Mouse (Mus musculus) adrenal gland, postnatal 4 days (tissue): ENCODE measurements around the gene Nxph1. TPM values are rescaled to one million over a fixed set of nuclear protein-coding genes. Genes with fewer than 3 reads are reported as not detected.

ENCODE experiments used
- DNase-seq, 2 experiments: peaks; one replicate each; pipeline ENCODE4 v3.0.0; 2021 to 2022; ENCODE audit warnings: low spot score in 2 of 2, mixed read lengths in 2 of 2
- long read RNA-seq, 2 experiments: library from polyadenylated mRNA; stranded (forward); transcript quantifications; one replicate each; pipeline ENCODE4 v2.0.0; 2021
- total RNA-seq, 2 experiments: library from RNA; stranded (reverse); gene quantifications; 2 replicates each; pipeline ENCODE4 v1.2.3; 2021

Gene Nxph1
- total RNA-seq, result 1 to 10 TPM; 3.6 to 4.4 TPM
- long read RNA-seq, experiment 1, partial matches to known transcripts, result 1 of 1 reads
- long read RNA-seq, experiment 1, other reads (novel, unspliced or antisense), result 0 of 1 reads
- long read RNA-seq, experiment 2, partial matches to known transcripts, result 0 of 1 reads
- long read RNA-seq, experiment 2, other reads (novel, unspliced or antisense), result 1 of 1 reads

- no peak for DNase-seq
These were observed at the start of gene Nxph1 for GRCm38 (mm10) chr6:8948131-8948470. Gene Nxph1 (plus strand): TSS chr6:8948431.

- no peak for DNase-seq
These were observed 48.1 kb upstream of the Nxph1 start for GRCm38 (mm10) chr6:8900021-8900728.

- no peak for DNase-seq
These were observed 47.5 kb upstream of the Nxph1 start for GRCm38 (mm10) chr6:8900729-8901122.

GRCm38 (mm10) chr6:8907917-8908316, 40.3 kb upstream of the Nxph1 start:
- no peak for DNase-seq

- DNase-seq, result no peak
These were observed 34.8 kb upstream of the Nxph1 start for GRCm38 (mm10) chr6:8913404-8913803.

- DNase-seq, result no peak
These were observed 33.5 kb upstream of the Nxph1 start for GRCm38 (mm10) chr6:8914682-8915081.

- no peak for DNase-seq
These were observed 23.8 kb upstream of the Nxph1 start for GRCm38 (mm10) chr6:8924481-8924880.

- no peak for DNase-seq
These were observed 13.0 kb upstream of the Nxph1 start for GRCm38 (mm10) chr6:8935241-8935640.

GRCm38 (mm10) chr6:8935705-8936104, 12.5 kb upstream of the Nxph1 start:
- DNase-seq, result no peak

- DNase-seq, result no peak
These were observed 12.1 kb upstream of the Nxph1 start for GRCm38 (mm10) chr6:8936168-8936567.

GRCm38 (mm10) chr6:8948471-8949411, 510 bp downstream of the Nxph1 start:
- peak; percentile 50 to 63 for DNase-seq

- no peak for DNase-seq
These were observed 1.5 kb downstream of the Nxph1 start for GRCm38 (mm10) chr6:8949665-8950201.

GRCm38 (mm10) chr6:8950611-8951325, 2.5 kb downstream of the Nxph1 start:
- DNase-seq, result no peak

GRCm38 (mm10) chr6:8951326-8951695, 3.1 kb downstream of the Nxph1 start:
- DNase-seq, result no peak

- DNase-seq, result no peak
These were observed 3.8 kb downstream of the Nxph1 start for GRCm38 (mm10) chr6:8951884-8952590.

- DNase-seq, result no peak
These were observed 7.7 kb downstream of the Nxph1 start for GRCm38 (mm10) chr6:8955817-8956529.

- DNase-seq, result no peak
These were observed 8.7 kb downstream of the Nxph1 start for GRCm38 (mm10) chr6:8956743-8957528.

- DNase-seq, result no peak
These were observed 9.3 kb downstream of the Nxph1 start for GRCm38 (mm10) chr6:8957529-8957887.
